Mouse (Mus musculus) ES-Bruce4 (cell line): ENCODE results near the gene Brpf3.

Source experiments
- CTCF ChIP-seq: IDR thresholded peaks from one replicate; pipeline ENCODE4 v1.8.1; 2011; ENCODE audit warnings: low read depth, low read length
- EP300 ChIP-seq: IDR thresholded peaks from 2 replicates; pipeline ENCODE4 v1.6.1; 2011; ENCODE audit warnings: low read depth, low read length; ENCODE audit not compliant: insufficient read depth
- POLR2A ChIP-seq: IDR thresholded peaks from one replicate; pipeline ENCODE4 v1.8.1; 2011; ENCODE audit warnings: low read length; ENCODE audit not compliant: insufficient read depth

GRCm38 (mm10) chr17:28804973-28805372, 4.1 kb downstream of the Brpf3 start:
- TF ChIP-seq CTCF (no peak), POLR2A (no peak), EP300 (no peak)
